Mouse (Mus musculus) embryo, embryonic 10.5 days (tissue): Measurements from ENCODE around the gene Picalm.

Experiments used
- DNase-seq: peaks from one replicate; pipeline ENCODE4 v3.0.0-alpha.2; 2015; ENCODE audit warnings: low spot score

Gene Picalm

DNA sequence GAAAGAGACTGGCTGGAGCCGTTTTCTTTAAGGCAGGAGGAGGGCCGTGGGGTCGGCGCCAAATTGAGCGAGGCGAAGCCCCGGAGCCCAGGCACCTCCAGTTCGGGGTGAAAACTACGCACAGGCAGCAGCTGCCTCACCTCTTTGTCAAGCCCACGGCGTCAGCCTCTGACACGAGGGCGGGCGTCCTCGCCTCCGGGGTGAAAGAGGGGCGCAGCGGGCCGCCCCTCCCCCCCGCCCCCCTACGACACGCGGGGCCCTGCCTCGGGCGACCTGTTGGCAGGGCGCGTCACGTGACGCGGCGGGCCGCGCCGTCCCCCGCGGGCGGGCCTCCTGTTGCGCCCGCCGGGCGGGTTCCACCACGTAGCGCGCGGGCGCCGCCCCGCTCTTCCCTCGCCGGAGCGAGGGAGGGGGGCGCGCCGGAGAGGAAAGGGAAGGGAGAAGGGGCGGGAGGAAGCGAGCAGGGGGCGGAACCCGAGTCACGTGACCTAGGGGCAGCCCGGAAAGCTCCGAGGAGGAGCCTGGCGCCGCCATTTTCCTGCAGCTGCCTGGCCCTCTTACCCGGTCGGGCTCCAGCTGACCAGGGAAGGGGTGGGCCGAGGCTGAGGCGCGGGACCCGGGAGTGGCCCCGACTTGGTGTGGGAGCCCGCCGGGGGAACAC lies at the start of gene Picalm:
Gene Picalm, plus strand, starts transcription at position 482 of the 661 bp plus-strand sequence.
- DNase-seq, result peak; percentile 98

DNA sequence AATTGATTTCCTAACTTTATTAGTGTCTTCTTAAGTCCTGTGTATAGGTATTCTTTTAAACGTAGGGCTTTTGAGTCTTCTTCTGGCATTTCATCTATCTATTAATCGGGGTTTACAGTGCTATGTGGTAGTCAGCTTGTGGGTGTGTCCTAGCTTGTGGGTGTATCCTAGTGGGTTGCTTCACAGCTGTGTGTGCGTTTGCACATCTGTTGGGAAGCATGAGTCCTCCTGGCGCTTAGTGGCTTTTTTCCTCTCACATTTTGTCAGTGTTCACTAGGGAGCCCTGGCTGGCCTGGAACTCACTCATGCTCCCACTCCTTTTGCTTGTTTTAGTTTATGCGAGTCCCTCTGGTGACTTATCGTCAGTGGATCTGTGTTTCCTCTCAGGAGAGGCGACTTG lies 46.2 kb upstream of the Picalm start:
- no peak for DNase-seq

DNA sequence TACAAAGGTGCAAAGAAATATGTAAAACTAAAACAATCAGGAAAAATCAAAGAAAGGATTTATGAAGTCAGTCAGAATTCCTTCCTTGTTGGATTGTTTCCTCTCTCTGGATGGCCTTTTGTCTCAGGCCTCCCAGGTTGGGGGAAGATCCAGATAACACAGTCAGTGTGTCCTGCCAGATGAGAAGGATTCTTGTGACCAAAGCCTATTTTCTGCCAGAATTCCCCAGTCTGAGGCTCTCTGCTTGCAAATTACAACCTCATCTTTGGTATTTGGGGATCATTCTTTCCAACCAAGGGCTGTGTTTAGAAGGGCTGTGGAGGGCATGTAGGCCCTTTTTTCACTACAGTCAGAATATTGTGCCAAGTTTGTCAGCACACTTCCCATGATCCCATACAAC lies 45.5 kb upstream of the Picalm start:
- DNase-seq, result no peak

DNA sequence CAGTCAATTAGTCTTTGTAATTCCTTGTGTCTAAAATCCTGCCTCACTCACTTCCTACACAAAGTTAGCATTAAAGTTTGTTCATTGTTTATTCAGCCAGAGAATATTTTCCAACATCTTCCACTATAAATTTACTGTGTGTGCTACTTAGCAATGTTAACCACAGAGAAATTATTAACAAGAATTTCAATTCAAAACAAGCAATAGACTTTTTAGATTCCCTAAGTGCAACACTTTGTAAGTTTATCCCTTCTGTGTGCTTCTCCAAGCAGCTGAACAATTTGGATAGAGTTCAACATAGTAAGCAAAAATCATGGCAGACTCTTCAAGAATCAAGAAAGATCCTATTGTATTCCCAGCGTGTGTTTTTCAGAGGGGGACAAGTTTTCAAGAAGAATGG lies 44.3 kb upstream of the Picalm start:
- DNase-seq, result no peak

DNA sequence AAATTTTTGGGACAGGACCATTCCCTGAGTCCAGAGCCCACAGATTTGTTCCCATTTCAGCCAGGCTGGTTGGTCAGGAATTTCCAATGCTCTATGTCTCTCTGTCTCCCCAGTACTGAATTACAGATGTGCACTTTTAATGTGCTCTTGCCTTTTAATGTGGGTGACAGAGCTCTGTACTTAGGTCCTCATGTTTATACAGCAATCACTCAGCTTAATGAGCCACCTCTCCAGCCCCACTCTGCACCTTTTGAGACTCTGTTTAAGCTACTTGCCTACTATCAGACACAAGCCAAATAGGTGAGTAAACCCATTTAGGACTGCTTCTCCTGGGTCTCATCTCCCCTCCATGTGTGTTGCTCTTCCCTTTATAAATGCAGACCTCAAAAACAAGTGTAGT lies 43.2 kb upstream of the Picalm start:
- DNase-seq, result no peak

DNA sequence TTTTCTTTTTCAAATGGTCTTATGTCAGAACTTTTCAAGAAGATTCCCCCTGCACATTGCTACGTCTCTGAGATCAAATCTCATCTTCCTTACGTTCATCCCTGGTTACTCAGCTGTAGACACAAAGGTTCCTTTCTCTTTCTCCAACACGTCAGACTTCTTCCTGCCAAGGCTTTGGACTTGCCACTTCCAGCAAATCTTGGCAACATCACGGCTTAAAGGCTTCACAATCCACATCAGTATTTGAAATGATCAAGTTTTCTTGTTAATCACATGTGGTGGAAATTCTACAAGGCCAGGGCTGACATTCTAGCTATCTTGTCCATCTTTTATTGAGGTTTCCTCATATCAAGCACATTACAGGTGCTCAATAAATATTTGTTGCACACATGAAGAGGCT lies 39.0 kb upstream of the Picalm start:
- no peak for DNase-seq

DNA sequence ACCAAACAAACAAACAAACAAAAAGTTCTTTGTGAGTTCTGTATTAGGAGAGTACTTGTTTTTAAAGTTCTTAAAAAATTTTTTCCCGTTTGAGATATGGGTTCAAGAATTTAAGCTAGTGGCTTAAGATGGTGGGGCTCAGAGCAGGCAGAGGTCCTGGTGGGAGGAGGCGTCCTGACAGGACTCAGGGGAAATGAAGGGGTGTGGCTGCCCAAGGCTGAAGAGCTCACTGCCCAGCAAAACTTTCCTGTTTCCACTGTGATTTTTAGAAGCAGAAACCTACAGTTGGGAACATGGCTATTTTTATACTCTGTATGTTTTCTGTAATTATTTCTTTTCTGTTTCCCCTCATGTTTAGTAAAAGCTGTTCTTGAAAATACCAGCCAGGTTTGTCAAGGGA lies 38.3 kb upstream of the Picalm start:
- no peak for DNase-seq

DNA sequence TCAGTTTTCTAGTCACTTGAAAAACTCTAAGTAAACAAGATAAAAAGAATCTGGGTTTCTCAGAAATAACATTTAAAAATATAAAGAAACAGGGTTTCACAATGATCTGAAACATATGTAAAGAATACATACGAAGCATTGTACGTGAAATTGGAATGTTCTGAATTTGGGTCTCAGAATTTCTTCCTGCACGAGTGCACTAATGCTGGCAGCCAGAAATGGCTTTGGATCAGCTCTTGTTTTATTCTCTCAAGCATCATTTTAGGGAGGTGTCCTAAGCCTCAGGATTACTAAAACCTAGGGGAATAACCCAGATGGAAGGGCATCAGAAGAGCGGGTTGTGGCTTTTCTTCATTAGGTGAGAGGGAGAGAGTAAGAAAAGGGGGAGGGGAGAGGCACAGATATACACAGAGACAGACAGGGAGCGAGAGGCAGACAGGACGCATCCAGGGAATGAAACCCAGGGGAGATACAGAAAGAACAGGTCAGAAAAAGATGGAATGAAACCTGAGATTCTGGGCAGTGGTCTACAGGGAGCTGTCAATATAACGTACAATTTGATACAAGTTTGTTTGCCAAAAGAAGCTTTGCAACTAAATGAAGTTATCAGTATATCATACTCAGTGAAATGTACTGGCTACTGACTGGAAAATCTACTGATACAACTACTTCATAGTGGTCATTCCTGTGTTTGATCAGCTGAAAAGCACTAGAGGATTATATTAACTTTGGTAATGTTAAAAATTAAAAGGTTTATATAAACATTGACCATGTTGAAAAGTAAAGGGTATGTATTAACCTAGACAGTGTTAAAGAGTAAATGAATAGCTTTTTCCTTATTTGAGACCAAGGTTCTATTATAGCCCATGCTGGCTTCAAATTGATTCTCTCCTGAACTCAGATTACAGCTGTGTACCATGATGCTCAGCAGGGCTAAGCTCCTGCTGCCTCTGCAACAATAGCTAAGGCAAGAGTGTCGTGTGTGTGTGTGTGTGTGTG lies 37.3 kb upstream of the Picalm start:
- DNase-seq, result no peak

DNA sequence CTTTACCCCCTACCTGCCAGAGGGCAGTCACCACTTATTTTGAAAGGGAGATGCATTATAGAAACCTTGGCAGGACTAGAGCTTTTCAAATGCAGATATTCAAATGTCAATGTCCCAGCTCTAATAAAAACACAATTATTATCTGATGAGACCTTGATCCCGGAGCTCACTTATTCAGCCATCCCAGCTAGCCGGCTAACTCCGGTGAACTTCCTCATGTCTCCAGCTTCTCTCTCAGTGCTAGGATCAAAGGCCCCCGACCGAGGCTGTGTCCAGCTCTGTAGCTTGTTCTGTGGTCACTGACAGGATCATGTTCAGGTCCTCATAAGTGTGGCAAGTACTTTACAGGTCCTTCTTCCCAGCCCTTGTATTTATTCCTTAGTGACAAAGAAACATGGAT lies 34.9 kb upstream of the Picalm start:
- no peak for DNase-seq

DNA sequence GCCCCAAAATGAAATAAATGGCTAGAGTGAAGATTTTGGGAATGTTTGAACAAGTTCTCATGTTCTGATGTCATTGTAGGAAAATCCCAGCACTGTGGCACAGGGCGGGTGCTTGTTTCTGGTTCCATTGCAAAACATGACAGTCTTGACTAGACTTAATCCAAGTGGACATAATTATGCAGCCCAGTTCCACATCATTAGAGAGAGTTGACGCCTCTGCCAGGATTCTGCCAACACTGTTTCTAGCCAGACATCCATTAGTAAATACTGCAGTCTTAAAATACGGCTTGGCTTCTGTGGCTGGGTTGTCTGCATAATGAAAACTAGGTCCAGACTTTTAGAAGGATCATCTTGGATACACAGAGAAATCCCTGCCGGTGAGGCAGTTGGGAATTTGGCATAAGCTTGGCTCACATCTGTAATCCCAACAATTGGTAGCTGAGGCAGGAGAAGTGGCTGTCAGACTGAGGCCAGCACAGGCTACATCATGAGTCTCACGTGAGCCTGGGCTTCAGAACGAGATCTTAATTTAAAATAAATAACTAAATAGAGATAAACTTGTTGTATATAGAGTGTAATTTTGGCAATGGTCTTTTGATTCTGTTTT lies 34.1 kb upstream of the Picalm start:
- no peak for DNase-seq

DNA sequence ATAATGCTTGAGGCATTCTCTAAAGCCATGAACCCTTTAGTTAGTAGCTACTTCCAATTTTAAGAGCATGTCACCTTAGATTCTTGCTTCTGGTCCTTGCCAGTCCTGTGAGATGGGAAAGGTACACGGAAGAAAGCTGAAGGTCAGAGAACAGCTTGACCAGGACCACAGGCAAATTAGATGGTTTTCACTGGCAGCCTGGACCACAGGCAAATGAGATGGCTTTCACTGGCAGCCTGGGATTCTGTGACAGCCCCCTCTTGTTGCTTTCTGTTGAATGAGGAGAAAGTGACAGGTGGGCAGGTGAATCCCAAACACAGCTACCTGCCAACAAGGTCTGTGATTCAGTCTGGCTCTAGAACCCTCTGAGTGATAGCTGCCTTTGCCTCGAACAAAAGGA lies 33.4 kb upstream of the Picalm start:
- DNase-seq, result no peak

DNA sequence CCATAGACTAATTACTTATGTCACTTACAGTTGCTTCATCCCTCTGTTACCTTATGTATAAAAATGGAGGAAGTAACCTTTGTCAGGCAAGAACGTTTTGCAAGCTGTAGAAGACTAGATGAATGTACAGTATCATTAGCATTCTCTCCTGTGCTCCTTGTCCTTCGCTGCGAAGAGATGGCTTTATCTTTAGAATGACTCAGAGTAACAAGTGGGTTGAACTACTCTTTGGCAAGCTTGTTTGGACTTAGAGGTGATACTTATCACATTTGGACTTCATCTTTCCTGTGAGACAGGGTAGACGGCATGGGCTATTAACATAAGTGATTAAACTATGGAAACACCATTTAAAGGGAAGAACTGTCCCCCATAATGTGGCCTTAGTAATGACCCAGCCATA lies 31.8 kb upstream of the Picalm start:
- DNase-seq, result no peak

DNA sequence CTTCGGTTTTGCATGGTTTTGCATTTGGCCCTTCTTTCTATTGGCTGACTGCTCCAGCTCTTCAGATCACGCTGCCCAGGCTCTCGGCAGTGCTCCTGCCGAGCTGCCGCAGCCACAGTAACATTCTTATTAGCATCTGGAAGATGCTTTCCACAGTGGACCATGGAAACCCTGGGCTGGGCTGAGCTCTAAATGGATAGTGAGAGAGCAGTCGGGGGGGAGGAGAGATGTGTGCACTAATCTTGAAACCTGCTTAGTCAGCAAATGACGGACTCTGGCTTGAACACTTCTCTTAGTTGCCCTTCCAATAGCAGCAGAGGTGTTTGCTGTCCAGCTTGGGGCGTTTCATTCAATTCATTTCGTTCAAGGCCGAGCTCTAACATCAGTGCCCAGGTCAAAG lies 30.8 kb upstream of the Picalm start:
- peak; percentile 23 for DNase-seq

DNA sequence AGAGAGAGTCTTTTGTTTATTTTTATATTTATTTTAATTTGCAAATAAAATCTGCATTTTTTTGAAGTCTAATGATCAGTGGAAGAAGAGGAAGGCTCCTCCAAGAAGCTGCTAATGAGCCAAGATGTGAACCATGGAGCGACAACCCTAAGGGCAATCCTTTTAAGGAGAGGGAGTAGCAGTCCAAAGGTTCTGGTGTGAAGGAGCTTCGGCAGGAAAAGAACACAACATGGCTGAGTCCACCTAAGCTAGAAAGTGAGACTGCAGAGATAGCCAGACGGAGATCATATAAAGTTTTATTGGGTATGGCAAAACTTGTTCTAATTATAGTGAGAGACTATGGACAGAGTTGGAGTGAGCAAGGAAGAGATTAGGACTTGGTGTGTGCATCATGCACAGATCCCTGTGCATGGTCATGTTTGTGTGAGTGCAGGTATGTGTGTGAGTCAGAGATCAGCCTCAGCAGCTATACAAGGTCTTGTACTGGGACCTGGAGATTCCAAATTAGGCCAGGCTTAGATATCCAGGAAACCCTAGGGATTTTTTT lies 29.3 kb upstream of the Picalm start:
- DNase-seq, result no peak

DNA sequence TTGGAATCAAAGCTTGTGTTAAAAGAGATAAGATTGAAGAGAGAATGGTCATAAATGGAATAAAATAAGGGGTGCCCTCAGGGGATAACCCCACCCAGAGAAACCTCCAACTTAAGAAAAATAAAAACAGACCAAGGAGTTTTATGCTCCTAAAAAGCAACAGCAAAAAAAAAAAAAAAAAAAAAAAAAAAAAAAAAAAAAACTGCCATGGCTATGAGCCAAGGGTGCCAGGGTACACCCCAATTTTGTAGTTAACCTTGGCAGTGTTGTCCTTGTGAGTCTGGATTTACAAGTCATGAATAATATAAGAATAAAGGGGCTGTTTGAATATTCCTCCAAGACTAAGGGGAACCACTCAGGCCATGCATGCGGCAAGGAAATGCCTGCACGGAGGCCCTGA lies 13.9 kb upstream of the Picalm start:
- DNase-seq, result no peak

DNA sequence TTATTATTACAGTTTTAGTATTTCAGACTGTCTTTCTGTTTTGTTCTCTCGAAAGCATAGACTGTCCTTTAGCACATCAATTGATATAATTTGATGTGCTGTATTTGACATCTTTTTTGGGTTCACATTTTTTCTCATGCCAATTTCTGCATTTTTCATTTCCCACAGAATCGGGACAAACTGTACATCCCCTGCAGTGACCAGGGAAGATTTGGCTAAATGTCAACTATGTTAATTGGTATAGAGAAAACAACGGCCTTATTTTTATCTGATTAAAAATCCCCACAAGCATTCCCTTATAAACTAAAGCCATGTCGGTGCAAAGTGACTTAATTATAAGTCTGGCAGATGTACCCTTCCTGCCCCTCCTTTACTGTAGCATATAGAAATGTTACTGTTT lies 9.9 kb upstream of the Picalm start:
- no peak for DNase-seq

DNA sequence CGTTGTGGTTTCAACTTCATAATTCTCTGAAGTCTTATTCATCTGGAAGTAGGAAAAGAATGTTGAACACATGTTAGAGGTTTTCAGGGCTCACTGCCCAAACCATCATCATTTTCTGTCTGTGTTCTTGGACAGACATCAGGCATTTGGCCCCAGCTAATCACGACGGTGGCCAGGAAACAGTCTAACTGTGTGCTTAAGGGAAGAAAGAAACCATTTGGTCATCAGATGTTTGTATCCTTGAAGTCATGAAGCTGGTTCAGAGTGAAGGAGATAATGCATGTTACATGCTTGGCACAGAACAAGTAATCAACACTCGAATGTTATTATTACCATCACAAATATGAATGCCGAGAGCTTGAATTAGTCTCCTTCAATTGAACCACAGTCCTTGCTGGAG lies 5.0 kb upstream of the Picalm start:
- no peak for DNase-seq

DNA sequence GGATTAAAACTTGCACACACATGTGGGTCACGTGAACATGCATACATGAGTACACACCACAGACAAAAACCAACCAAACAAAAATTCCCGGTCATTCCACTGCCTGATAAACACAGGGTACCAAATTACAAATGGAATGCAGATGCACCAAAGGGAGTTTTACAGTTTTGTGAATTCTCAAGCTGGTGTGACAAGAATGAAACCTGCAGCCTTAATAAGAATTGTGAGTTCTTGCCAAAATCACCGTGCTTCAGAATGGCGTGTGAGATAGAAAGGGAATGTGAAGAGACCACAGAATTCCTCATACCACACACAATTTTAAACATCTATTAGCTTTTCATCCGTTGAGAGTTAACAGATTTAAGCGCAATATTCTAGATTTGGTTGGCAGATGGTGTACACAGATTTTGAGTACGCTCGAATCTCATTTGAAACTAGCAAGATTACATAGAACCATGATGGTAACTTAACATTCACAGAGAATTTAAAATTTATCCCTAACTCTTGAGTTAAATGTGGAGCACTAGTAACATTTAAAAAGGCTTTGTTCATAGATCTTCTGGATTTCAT lies 1.3 kb upstream of the Picalm start:
- DNase-seq, result peak; percentile 14

DNA sequence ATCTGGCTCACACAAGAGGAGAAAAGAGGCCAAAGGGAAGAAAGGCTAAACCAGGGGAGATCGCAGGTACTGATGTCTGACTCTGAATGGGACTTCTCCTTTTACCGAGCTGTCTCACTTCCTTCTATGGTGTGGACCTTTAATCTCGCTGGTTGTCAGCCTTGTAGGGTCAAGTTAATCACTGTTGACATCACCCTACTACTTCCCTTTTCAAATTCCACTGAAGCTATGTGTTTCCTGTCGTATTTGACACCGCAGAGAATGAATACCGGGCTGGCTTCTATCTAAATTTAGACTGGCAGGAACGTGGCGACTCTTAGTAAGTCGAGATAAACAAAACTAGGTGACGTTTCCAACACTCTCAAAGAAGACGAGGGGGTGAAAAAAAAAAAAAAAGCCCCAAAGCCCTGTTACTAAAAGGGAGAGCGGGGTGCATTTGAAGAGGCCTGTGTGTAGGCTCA lies 712 bp upstream of the Picalm start:
- peak; percentile 78 for DNase-seq

DNA sequence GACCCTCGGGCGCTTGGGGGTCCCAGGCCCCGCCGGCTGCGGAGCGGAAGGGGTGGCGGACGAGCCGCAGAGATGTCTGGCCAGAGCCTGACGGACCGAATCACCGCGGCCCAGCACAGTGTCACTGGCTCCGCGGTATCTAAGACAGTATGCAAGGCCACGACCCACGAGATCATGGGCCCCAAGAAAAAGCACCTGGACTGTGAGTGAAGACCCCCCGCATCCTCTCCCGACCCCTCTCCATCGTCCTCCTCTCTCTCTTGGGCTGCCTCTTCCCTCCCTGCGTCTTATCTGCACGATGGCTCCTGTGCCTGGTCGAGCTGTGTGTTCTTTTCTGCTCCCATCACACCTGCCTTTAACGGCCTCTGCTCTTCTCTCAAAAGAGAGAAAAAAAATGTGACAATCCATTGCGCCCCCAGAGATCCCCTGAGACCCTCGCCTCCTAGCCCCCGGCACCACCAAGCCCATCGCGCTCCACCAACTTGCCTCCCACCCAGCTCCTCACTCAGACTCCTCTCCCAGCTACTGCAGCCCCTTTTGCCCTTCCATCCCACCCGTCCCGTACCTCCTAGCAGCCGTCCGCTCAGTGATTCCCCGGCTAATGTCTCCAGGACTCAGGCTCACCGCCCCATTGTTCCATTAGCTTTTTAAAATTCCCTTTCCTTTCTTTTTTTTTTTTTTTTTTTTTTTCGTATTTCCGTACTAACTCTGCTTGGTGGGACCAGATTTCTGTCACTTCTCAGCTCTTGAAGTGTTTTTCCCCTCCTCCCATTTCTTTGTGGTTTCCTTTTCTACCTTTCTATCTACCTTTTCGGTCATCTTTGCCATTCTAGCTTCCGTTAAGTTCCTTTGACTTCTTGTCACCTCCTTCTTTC lies 725 bp downstream of the Picalm start:
- peak; percentile 49 for DNase-seq

DNA sequence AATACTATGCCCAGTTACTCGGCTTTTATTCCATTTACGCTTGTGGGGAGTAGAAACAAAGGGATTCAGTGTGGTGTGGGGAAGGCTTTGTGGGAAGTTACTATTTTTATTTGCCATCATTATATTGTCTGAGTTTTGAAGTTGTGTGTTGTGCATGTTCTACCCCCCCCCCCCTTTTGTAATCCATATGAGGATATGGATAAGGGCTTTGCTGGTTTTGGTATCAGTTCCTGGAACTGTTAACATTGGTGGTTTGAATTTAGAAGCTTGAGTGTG lies 1.3 kb downstream of the Picalm start:
- peak; percentile 24 for DNase-seq
